Mouse (Mus musculus): ENCODE measurements around the gene Rnf24.

DNA sequence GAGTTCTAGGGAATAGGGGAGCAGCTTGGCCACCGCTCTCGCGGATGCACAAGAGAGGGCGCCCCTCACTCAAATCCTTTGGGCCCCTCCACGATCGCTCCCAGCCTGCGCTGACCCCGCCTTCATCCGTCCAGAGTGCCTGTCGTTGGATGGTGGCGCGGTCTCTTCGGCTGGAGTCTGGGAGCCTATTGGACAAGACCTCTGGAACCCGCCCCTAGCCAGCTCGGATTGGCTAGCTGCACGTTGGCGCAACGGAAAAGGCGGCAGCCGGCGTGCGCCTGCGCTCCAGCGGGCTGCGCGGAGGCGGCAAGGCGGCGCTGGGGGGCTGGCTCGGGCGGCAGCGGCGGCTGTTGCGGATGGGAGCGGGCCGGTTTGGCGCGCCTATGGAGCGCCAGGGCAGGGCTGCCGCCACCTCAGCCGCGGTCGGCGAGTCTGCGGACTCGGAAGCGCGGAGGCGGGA, 90.4 kb downstream of the Rnf24 start, which contains the start of gene Pank2:
- TF ChIP-seq CTCF (IDR thresholded peaks at IDR 0.05; ENCODE audit: control insufficient read depth, insufficient read depth, insufficient read length), result no peak
- TF ChIP-seq USF1 (IDR thresholded peaks at IDR 0.05; ENCODE audit: low read depth), result no peak
- no peak for TF ChIP-seq CEBPB (IDR thresholded peaks at IDR 0.05; ENCODE audit: low read depth)
